Mouse (Mus musculus) hindbrain, embryonic 16.5 days (tissue): ENCODE measurements around the gene Icam5. TPM values are rescaled to one million over a fixed set of nuclear protein-coding genes. Genes with fewer than 3 reads are reported as not detected.

Experiments used
- ATAC-seq: fragments of 200-750 bp; cut with Nextera tagmentation; 2 replicates; pipeline ENCODE4 v1.8.0; 2017; ENCODE audit warnings: moderate TSS enrichment, moderate library complexity
- H3K27ac ChIP-seq: fragments of 300-500 bp; sonication (generic); 2 replicates; pipeline ENCODE4 v1.5.1; 2014; ENCODE audit warnings: low read depth, mild to moderate bottlenecking, control low read depth, low read length, moderate library complexity
- H3K27me3 ChIP-seq: fragments of 300-500 bp; sonication (generic); replicated peaks from 2 replicates; pipeline ENCODE4 v1.6.1; 2014; ENCODE audit warnings: low read length; ENCODE audit not compliant: control insufficient read depth, insufficient read depth
- H3K36me3 ChIP-seq: fragments of 300-500 bp; sonication (generic); 2 replicates; pipeline ENCODE4 v1.6.1; 2014; ENCODE audit warnings: mild to moderate bottlenecking, low read length, moderate library complexity, mixed read lengths; ENCODE audit not compliant: control insufficient read depth, insufficient read depth
- H3K4me1 ChIP-seq: fragments of 300-500 bp; sonication (generic); 2 replicates; pipeline ENCODE4 v1.6.1; 2014; ENCODE audit warnings: low read depth, low read length; ENCODE audit not compliant: control insufficient read depth, insufficient read depth
- H3K4me2 ChIP-seq: fragments of 300-500 bp; sonication (generic); 2 replicates; pipeline ENCODE4 v1.6.1; 2014; ENCODE audit warnings: mild to moderate bottlenecking, low read length, control low read depth, moderate library complexity
- H3K4me3 ChIP-seq: fragments of 300-500 bp; sonication (generic); 2 replicates; pipeline ENCODE4 v1.5.1; 2014; ENCODE audit warnings: mild to moderate bottlenecking, low read length, control low read depth, moderate library complexity
- H3K9ac ChIP-seq: fragments of 300-500 bp; sonication (generic); 2 replicates; pipeline ENCODE4 v1.6.1; 2014; ENCODE audit warnings: low read depth, mild to moderate bottlenecking, control low read depth, low read length, moderate library complexity
- H3K9me3 ChIP-seq: fragments of 300-500 bp; sonication (generic); 2 replicates; pipeline ENCODE4 v1.6.1; 2014; ENCODE audit warnings: mild to moderate bottlenecking, low read length, moderate library complexity; ENCODE audit not compliant: control insufficient read depth
- WGBS: fragments of 180-500 bp; shearing (Covaris S2); extraction: QIAGEN DNeasy Blood & Tissue Kit; methylation state at CpG from one replicate; pipeline ENCODE4 v1.1.7; 2014; 5-methylcytosine and 5-hydroxymethylcytosine counted together
- polyA plus RNA-seq: library from polyadenylated mRNA; unstranded; fragments of >200 nt; fragmentation: Nextera tagmentation; extraction: Ambion mirVana; gene quantifications from 2 replicates; pipeline ENCODE4 v1.2.1, GENCODE M21; 2015

The Icam5 gene
- polyA plus RNA-seq, 1 experiment from 2014 or later = 3.2 TPM

- H3K4me3 ChIP-seq = no peak overlapping the region
- no peaks in the 10 kb centered on the region for H3K4me1 ChIP-seq
- no peak overlapping the region for H3K9ac ChIP-seq
- no peaks in the 10 kb centered on the region for H3K36me3 ChIP-seq
- no peak overlapping the region for H3K4me2 ChIP-seq
- WGBS = 91% methylated on average over 3 of the region's 3 CpGs
- no peak for ATAC-seq
- no peaks in the 10 kb centered on the region for H3K9me3 ChIP-seq
- no peak overlapping the region for H3K27ac ChIP-seq
- peaks cover 21% of the 10 kb centered on the region for H3K27me3 ChIP-seq
Measured at GRCm38 (mm10) chr9:21021363-21021762, 10.5 kb upstream of the Icam5 start.

GRCm38 (mm10) chr9:21022288-21022687, 9.6 kb upstream of the Icam5 start:
- Histone ChIP-seq H3K4me3 (no peak overlapping the region), H3K27ac (no peak overlapping the region), H3K27me3 (peaks cover 14% of the 10 kb centered on the region), H3K9ac (no peak overlapping the region), H3K36me3 (no peaks in the 10 kb centered on the region), H3K4me1 (no peaks in the 10 kb centered on the region), H3K9me3 (no peaks in the 10 kb centered on the region), H3K4me2 (no peak overlapping the region)
- 68% methylated on average over 6 of the region's 6 CpGs for WGBS
- ATAC-seq = no peak

GRCm38 (mm10) chr9:21022726-21023125, 9.1 kb upstream of the Icam5 start:
- no peaks in the 10 kb centered on the region for H3K9me3 ChIP-seq
- H3K4me2 ChIP-seq = no peak overlapping the region
- WGBS = 63% methylated on average over 1 of the region's 1 CpGs
- H3K36me3 ChIP-seq = no peaks in the 10 kb centered on the region
- ATAC-seq = no peak
- no peaks in the 10 kb centered on the region for H3K4me1 ChIP-seq
- no peak overlapping the region for H3K4me3 ChIP-seq
- H3K9ac ChIP-seq = no peak overlapping the region
- no peak overlapping the region for H3K27ac ChIP-seq
- peaks cover 9% of the 10 kb centered on the region for H3K27me3 ChIP-seq

GRCm38 (mm10) chr9:21025258-21025810, 6.5 kb upstream of the Icam5 start:
- peaks cover 11% of the 10 kb centered on the region for H3K4me1 ChIP-seq
- H3K9ac ChIP-seq = no peak overlapping the region
- WGBS = 70% methylated on average over 19 of the region's 19 CpGs
- no peaks in the 10 kb centered on the region for H3K9me3 ChIP-seq
- ATAC-seq = no peak
- H3K4me3 ChIP-seq = no peak overlapping the region
- H3K4me2 ChIP-seq = no peak overlapping the region
- H3K27ac ChIP-seq = no peak overlapping the region
- H3K27me3 ChIP-seq = peaks cover 18% of the 10 kb centered on the region
- no peaks in the 10 kb centered on the region for H3K36me3 ChIP-seq

- H3K4me2 ChIP-seq = no peak overlapping the region
- 80% methylated on average over 12 of the region's 12 CpGs for WGBS
- H3K36me3 ChIP-seq = no peaks in the 10 kb centered on the region
- no peaks in the 10 kb centered on the region for H3K9me3 ChIP-seq
- H3K4me1 ChIP-seq = peaks cover 20% of the 10 kb centered on the region
- H3K4me3 ChIP-seq = no peak overlapping the region
- no peak overlapping the region for H3K9ac ChIP-seq
- H3K27ac ChIP-seq = no peak overlapping the region
- no peak for ATAC-seq
- peaks cover 19% of the 10 kb centered on the region for H3K27me3 ChIP-seq
Measured at GRCm38 (mm10) chr9:21026849-21027248, 5.0 kb upstream of the Icam5 start.

- Histone ChIP-seq H3K27ac (no peak overlapping the region), H3K4me3 (no peak overlapping the region), H3K27me3 (peaks cover 21% of the 10 kb centered on the region), H3K36me3 (no peaks in the 10 kb centered on the region), H3K9me3 (no peaks in the 10 kb centered on the region), H3K4me1 (peaks cover 26% of the 10 kb centered on the region), H3K9ac (no peak overlapping the region), H3K4me2 (no peak overlapping the region)
- 54% methylated on average over 8 of the region's 8 CpGs for WGBS
- no peak for ATAC-seq
Measured at GRCm38 (mm10) chr9:21027774-21028290, 4.0 kb upstream of the Icam5 start.

- Histone ChIP-seq H3K4me2 (no peak overlapping the region), H3K4me3 (no peak overlapping the region), H3K9ac (no peak overlapping the region), H3K36me3 (no peaks in the 10 kb centered on the region), H3K27me3 (peaks cover 26% of the 10 kb centered on the region), H3K4me1 (peaks cover 34% of the 10 kb centered on the region), H3K27ac (no peak overlapping the region), H3K9me3 (no peaks in the 10 kb centered on the region)
- ATAC-seq = no peak
- WGBS = 72% methylated on average over 6 of the region's 6 CpGs
Measured at GRCm38 (mm10) chr9:21028560-21029110, 3.2 kb upstream of the Icam5 start.

- H3K4me3 ChIP-seq = peak within 1 kb of the TSS; percentile 23
- no peaks in the 10 kb centered on the region for H3K9me3 ChIP-seq
- no peak within 1 kb of the TSS for H3K27ac ChIP-seq
- H3K4me2 ChIP-seq = peak within 1 kb of the TSS; percentile 98
- peaks cover 35% of the 10 kb centered on the region for H3K4me1 ChIP-seq
- peaks cover 31% of the 10 kb centered on the region for H3K27me3 ChIP-seq
- H3K36me3 ChIP-seq = no peaks in the 10 kb centered on the region
- WGBS = 3% methylated on average over 36 of the region's 37 CpGs
- 0 out of 2 replicates have a peak within 1 kb of the TSS, but pooled peaks have one; percentile 33 for H3K9ac ChIP-seq
- no peak for ATAC-seq
Measured at GRCm38 (mm10) chr9:21029291-21030054, 2.4 kb upstream of the Icam5 start, which contains the start of gene Icam4. TSS of gene Icam4 (plus strand) at chr9:21029373.

- H3K27me3 ChIP-seq = peaks cover 38% of the 10 kb centered on the region
- H3K4me2 ChIP-seq = peak overlapping the region; percentile 98
- no peak overlapping the region for H3K9ac ChIP-seq
- ATAC-seq = no peak
- 21% methylated on average over 22 of the region's 22 CpGs for WGBS
- H3K4me3 ChIP-seq = no peak overlapping the region
- peaks cover 41% of the 10 kb centered on the region for H3K4me1 ChIP-seq
- no peaks in the 10 kb centered on the region for H3K9me3 ChIP-seq
- no peaks in the 10 kb centered on the region for H3K36me3 ChIP-seq
- H3K27ac ChIP-seq = no peak overlapping the region
Measured at GRCm38 (mm10) chr9:21030055-21030600, 1.7 kb upstream of the Icam5 start.
